Mouse (Mus musculus) 3T3-L1 (cell line): ENCODE measurements at regions not wholly inside any gene's neighbourhood (a gene's known extent, or its start where the extent isn't known, plus 50 kb on each side); places are given as distances from the start of the nearest gene placed in this dataset.
A peak's percentile ranks its signal among the peaks of the same experiment; 100 is the strongest.

ENCODE experiments used
- DNase-seq: peaks from one replicate; pipeline ENCODE4 v3.0.0-alpha.2; 2015; ENCODE audit warnings: low read depth, low spot score

- peak; percentile 53 for DNase-seq
These were observed 148.3 kb downstream of the Ddx1 start for GRCm38 (mm10) chr12:13100505-13101354.

- no peak for DNase-seq
These were observed 152.6 kb upstream of the Mycn start for GRCm38 (mm10) chr12:13094111-13094851.

GRCm38 (mm10) chr12:13085951-13086350, 144.2 kb upstream of the Mycn start:
- no peak for DNase-seq

GRCm38 (mm10) chr12:13085484-13085883, 143.8 kb upstream of the Mycn start:
- DNase-seq: no peak

GRCm38 (mm10) chr12:13083337-13084054, 141.8 kb upstream of the Mycn start:
- no peak for DNase-seq

GRCm38 (mm10) chr12:13080791-13081190, 139.1 kb upstream of the Mycn start:
- DNase-seq: no peak

GRCm38 (mm10) chr12:13079832-13080231, 138.1 kb upstream of the Mycn start:
- no peak for DNase-seq

- DNase-seq: peak; percentile 64
These were observed 136.0 kb upstream of the Mycn start for GRCm38 (mm10) chr12:13077689-13078088.

- peak; percentile 36 for DNase-seq
These were observed 135.1 kb upstream of the Mycn start for GRCm38 (mm10) chr12:13076699-13077287.

GRCm38 (mm10) chr12:13073126-13073886, 131.6 kb upstream of the Mycn start:
- no peak for DNase-seq

GRCm38 (mm10) chr12:13067295-13067694, 125.6 kb upstream of the Mycn start:
- DNase-seq: no peak

GRCm38 (mm10) chr12:13066604-13067181, 125.0 kb upstream of the Mycn start:
- no peak for DNase-seq

GRCm38 (mm10) chr12:13059473-13059872, 117.8 kb upstream of the Mycn start:
- no peak for DNase-seq

GRCm38 (mm10) chr12:13056246-13056645, 114.5 kb upstream of the Mycn start:
- DNase-seq: no peak

GRCm38 (mm10) chr12:13054611-13055010, 112.9 kb upstream of the Mycn start:
- DNase-seq: no peak

GRCm38 (mm10) chr12:13053746-13054145, 112.0 kb upstream of the Mycn start:
- DNase-seq: no peak

- no peak for DNase-seq
These were observed 111.3 kb upstream of the Mycn start for GRCm38 (mm10) chr12:13052845-13053623.

GRCm38 (mm10) chr12:13052164-13052563, 110.5 kb upstream of the Mycn start:
- no peak for DNase-seq

- DNase-seq: no peak
These were observed 107.9 kb upstream of the Mycn start for GRCm38 (mm10) chr12:13049659-13050058.
